Mouse (Mus musculus): Measurements from ENCODE around the gene Spem2.

- TF ChIP-seq CTCF (IDR thresholded peaks at IDR 0.05) = no peak
- TF ChIP-seq EP300 (IDR thresholded peaks at IDR 0.05; ENCODE audit: insufficient read depth, low read depth, low read length) = no peak
- no peak for TF ChIP-seq POLR2A (IDR thresholded peaks at IDR 0.05; ENCODE audit: insufficient read depth, low read depth, low read length)
Observed at GRCm38 (mm10) chr11:69800392-69801197, 17.7 kb downstream of the Spem2 start.
